Mouse (Mus musculus) liver, embryonic 14.5 days (tissue): ENCODE data around the gene Mpc2. TPM values are rescaled to one million over a fixed set of nuclear protein-coding genes. Genes with fewer than 3 reads are reported as not detected.

Experiments
- ATAC-seq: fragments of 200-750 bp; cut with Nextera tagmentation; 2 replicates; pipeline ENCODE4 v1.8.0; 2017; ENCODE audit warnings: moderate number of reproducible peaks, mild to moderate bottlenecking, moderate library complexity; ENCODE audit not compliant: insufficient read depth
- DNase-seq, 3 experiments: peaks; one replicate each; pipeline ENCODE4 v3.0.0-alpha.2; 2012 to 2013; ENCODE audit warnings: low read depth in 3 of 3, low spot score in 3 of 3
- H3K27ac ChIP-seq: fragments of 300-500 bp; sonication (generic); 2 replicates; pipeline ENCODE4 v1.5.1; 2014; ENCODE audit warnings: moderate library complexity, mild to moderate bottlenecking, control low read depth, inconsistent platforms
- H3K27me3 ChIP-seq: fragments of 300-500 bp; sonication (generic); 2 replicates; pipeline ENCODE4 v1.6.1; 2014; ENCODE audit warnings: mild to moderate bottlenecking, low read length, moderate library complexity; ENCODE audit not compliant: control insufficient read depth, insufficient read depth
- H3K36me3 ChIP-seq: fragments of 300-500 bp; sonication (generic); replicated peaks from 2 replicates; pipeline ENCODE4 v1.6.1; 2014; ENCODE audit warnings: low read depth; ENCODE audit not compliant: control insufficient read depth, insufficient read depth
- H3K4me1 ChIP-seq, 2 experiments: fragments of 200-500 bp in 1 of 2; fragments of 300-500 bp in 1 of 2; sonication (generic) in 1 of 2; replicated peaks; 2 replicates each; pipeline ENCODE4 v1.6.1; 2012 to 2014; ENCODE audit warnings: antibody characterized with exemption in 1 of 2, inconsistent platforms in 1 of 2, low read length in 1 of 2; ENCODE audit not compliant: control insufficient read depth in 2 of 2, insufficient read depth in 2 of 2
- H3K4me2 ChIP-seq: fragments of 300-500 bp; sonication (generic); 2 replicates; pipeline ENCODE4 v1.6.1; 2014; ENCODE audit warnings: low read depth, mild to moderate bottlenecking, control low read depth, moderate library complexity
- H3K4me3 ChIP-seq, 2 experiments: fragments of 200-500 bp in 1 of 2; fragments of 300-500 bp in 1 of 2; sonication (generic) in 1 of 2; 2 replicates each; pipeline ENCODE4 v1.5.1; 2012 to 2014; ENCODE audit warnings: low read depth in 2 of 2, low read length in 2 of 2, mild to moderate bottlenecking in 2 of 2, control low read depth in 1 of 2, inconsistent platforms in 1 of 2, moderate library complexity in 1 of 2; ENCODE audit not compliant: insufficient read depth in 1 of 2
- H3K9ac ChIP-seq: fragments of 300-500 bp; sonication (generic); replicated peaks from 2 replicates; pipeline ENCODE4 v1.6.1; 2014; ENCODE audit warnings: mild to moderate bottlenecking, control low read depth, moderate library complexity
- H3K9me3 ChIP-seq: fragments of 300-500 bp; sonication (generic); 2 replicates; pipeline ENCODE4 v1.6.1; 2016; ENCODE audit warnings: low read length, mixed read lengths; ENCODE audit not compliant: control insufficient read depth
- CTCF ChIP-seq: IDR thresholded peaks from 2 replicates; pipeline ENCODE4 v1.5.1; 2016; ENCODE audit warnings: antibody characterized with exemption, low read depth, control low read depth
- EP300 ChIP-seq: IDR thresholded peaks from 2 replicates; pipeline ENCODE4 v1.6.1; 2016; ENCODE audit warnings: antibody characterized with exemption, low read depth
- WGBS: fragments of 180-500 bp; shearing (Covaris S2); extraction: QIAGEN DNeasy Blood & Tissue Kit; methylation state at CpG from one replicate; pipeline ENCODE4 v1.1.7; 2014; ENCODE audit not compliant: insufficient replicate concordance; 5-methylcytosine and 5-hydroxymethylcytosine counted together
- polyA plus RNA-seq, 2 experiments: library from polyadenylated mRNA; depleted of rRNA in 1 of 2; stranded (reverse) in 1 of 2; unstranded in 1 of 2; fragments of >200 nt; fragmentation: Nextera tagmentation in 1 of 2; extraction: Ambion mirVana in 1 of 2; gene quantifications; 2 replicates each; pipeline versions ENCODE4 v1.2.1 to v1.2.3; 2012 to 2014

The Mpc2 gene
- polyA plus RNA-seq, 2 experiments = 65.2 to 270 TPM

DNA sequence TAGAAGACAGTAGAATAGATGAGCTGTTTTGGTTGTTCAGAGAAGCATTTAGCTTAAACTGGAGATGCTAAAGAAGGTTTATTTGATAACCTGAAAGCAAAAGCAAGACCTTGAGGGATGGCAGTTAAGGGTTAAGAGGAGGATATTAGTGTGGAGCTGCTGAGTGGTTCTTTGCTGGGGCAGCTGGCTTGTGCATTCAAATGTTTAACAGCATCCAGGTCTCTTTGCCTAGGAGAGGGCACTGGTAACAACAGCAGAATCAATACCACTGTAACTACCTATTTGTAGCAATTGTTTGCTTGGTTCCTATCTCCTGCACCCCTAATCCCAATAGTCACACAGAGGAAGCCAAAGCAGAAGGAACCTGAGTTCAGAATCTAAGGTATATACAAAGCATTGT is 9.3 kb downstream of the Mpc2 start:
- no peaks in the 10 kb centered on the region for H3K9me3 ChIP-seq
- DNase-seq (no peak), ATAC-seq (0 out of 2 replicates have a peak, but pooled peaks have one; percentile 13)
- no peak overlapping the region for H3K27ac ChIP-seq
- H3K9ac ChIP-seq = no peak overlapping the region
- no peak for TF ChIP-seq CTCF
- no peak for TF ChIP-seq EP300
- no peak overlapping the region for H3K4me3 ChIP-seq
- peaks cover 2 to 6% of the 10 kb centered on the region in 2 experiments; a peak in 1 of 4 replicates for H3K4me1 ChIP-seq
- no peak overlapping the region; the same call in 1 of the 2 replicates for H3K4me2 ChIP-seq
- H3K36me3 ChIP-seq = no peaks in the 10 kb centered on the region
- H3K27me3 ChIP-seq = no peaks in the 10 kb centered on the region

DNA sequence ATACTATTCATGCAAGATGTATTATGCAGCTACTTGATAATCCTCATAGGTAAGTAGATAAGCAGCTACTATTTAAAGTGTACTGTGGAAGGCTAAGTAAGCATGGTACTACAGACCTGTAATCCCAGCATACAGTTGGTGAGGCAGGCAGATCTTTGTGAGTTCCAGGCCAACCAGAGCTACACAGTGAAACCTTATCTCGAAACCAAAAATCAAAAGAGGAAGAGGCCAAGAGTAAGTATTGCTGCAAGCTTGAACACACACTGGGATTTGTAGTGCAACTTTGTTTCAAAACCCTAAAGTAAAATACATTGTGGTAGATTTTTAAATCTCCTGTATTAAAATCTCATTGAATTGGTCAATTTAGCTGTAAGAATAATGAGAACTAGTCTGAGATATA is 11.1 kb downstream of the Mpc2 start:
- H3K9me3 ChIP-seq = no peaks in the 10 kb centered on the region
- H3K4me2 ChIP-seq = no peak overlapping the region
- TF ChIP-seq EP300 (no peak), CTCF (no peak)
- DNase-seq (no peak), ATAC-seq (no peak)
- no peaks in the 10 kb centered on the region for H3K27me3 ChIP-seq
- no peak overlapping the region for H3K9ac ChIP-seq
- no peak overlapping the region for H3K4me3 ChIP-seq
- WGBS = 10% methylated on average over 1 of the region's 1 CpGs
- H3K36me3 ChIP-seq = no peaks in the 10 kb centered on the region
- H3K27ac ChIP-seq = no peak overlapping the region
- peaks cover 2 to 4% of the 10 kb centered on the region in 2 experiments; a peak in 1 of 4 replicates for H3K4me1 ChIP-seq

DNA sequence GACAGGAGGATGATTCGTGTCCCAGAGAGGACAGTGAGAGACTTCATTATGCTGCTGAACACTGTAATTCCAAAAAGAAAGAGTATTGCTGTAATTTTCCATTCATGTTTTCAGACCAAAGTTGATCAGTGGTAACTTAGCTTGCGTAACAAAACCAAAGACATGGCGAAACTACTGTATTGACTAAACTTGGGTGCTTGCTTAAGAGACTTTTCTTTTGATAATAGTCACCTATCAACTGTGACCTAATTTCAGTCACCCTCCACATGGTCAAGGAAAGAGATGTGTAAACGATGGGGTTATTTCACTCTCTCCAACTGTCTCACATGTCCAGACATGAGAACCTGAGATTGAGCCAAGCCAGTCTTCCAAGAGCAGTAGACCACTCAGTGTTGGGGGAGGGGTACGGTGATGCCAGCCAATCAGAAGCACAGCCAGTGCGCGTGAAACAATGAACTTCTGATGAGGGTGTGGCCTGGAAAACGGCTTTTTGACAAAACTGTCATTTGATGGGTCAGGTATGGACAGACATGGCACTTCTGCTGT is 24.3 kb downstream of the Mpc2 start, which contains the start of gene Adcy10:
Gene Adcy10, plus strand, starts transcription at position 496 of the 546 bp plus-strand sequence.
- WGBS = 79% methylated on average over 8 of the region's 8 CpGs
- H3K27me3 ChIP-seq = no peaks in the 10 kb centered on the region
- H3K27ac ChIP-seq = no peak within 1 kb of the TSS
- no peak within 1 kb of the TSS for H3K9ac ChIP-seq
- no peaks in the 10 kb centered on the region for H3K9me3 ChIP-seq
- peaks cover 0 to 13% of the 10 kb centered on the region in 2 experiments; a peak in 2 of 4 replicates for H3K4me1 ChIP-seq
- H3K4me3 ChIP-seq = no peak within 1 kb of the TSS
- ATAC-seq (peak; percentile 44; the same call in 1 of the 2 replicates), DNase-seq (no peak)
- peaks cover 4% of the 10 kb centered on the region for H3K36me3 ChIP-seq
- H3K4me2 ChIP-seq = no peak within 1 kb of the TSS
- TF ChIP-seq CTCF = no peak
- no peak for TF ChIP-seq EP300

DNA sequence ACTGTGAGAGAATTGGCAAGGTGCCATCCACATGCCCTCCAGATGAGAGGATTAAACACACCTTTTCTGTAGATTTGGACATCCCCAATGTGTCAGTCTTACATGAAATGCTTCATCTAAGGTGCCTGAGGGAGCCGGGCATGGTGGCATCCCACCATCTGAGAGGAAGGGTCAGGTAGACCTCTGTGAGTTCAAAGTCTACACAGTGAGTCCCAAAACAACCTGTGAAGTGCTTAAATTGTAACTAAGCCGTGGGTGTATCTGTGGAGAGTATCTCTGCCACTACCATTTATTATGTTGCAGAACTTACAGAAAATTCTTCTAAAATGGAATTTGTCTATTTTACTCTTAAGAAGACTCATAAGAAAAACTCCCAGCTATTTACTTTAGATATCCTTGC is 25.7 kb downstream of the Mpc2 start:
- no peak for DNase-seq
- Histone ChIP-seq H3K4me2 (no peak overlapping the region), H3K4me3 (no peak overlapping the region), H3K9me3 (no peaks in the 10 kb centered on the region), H3K9ac (no peak overlapping the region), H3K36me3 (peaks cover under 1% of the 10 kb centered on the region), H3K27me3 (no peaks in the 10 kb centered on the region), H3K4me1 (peaks cover 0 to 13% of the 10 kb centered on the region in 2 experiments; a peak in 2 of 4 replicates), H3K27ac (no peak overlapping the region)
- WGBS = 58% methylated on average over 2 of the region's 2 CpGs
- ATAC-seq = no peak
- TF ChIP-seq CTCF (no peak), EP300 (no peak)

DNA sequence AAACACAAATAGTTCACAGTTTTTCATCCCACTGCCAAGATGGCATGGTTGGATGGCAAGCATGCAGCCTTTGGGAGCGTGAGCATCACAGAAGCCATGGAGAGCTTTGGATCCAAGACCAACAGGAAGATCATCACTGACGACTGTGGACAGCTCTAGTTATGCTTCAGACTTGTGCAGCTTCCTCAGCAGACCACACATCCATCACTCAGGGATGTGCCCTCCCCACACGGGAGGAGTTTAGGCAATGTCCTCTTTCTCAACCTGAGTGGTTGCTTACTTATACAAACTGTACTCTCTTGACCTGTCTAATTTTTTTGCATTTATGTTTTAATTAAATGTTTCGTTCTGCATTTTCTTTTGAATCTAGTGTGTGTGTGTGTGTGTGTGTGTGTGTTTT is 28.8 kb downstream of the Mpc2 start:
- H3K9me3 ChIP-seq = no peaks in the 10 kb centered on the region
- H3K4me2 ChIP-seq = no peak overlapping the region
- TF ChIP-seq CTCF = no peak
- no peak for TF ChIP-seq EP300
- no peak overlapping the region for H3K27ac ChIP-seq
- peaks cover 0 to 12% of the 10 kb centered on the region in 2 experiments; a peak in 2 of 4 replicates for H3K4me1 ChIP-seq
- H3K4me3 ChIP-seq = no peak overlapping the region
- ATAC-seq (no peak), DNase-seq (no peak)
- H3K27me3 ChIP-seq = no peaks in the 10 kb centered on the region
- 42% methylated on average over 4 of the region's 4 CpGs for WGBS
- H3K36me3 ChIP-seq = no peaks in the 10 kb centered on the region
- H3K9ac ChIP-seq = no peak overlapping the region
